Mouse (Mus musculus) T-helper 2 cell (primary cell): ENCODE results near the gene Clec4a3.
"Not testable (repeated sequence)": the region's sequence is repeated elsewhere in the genome, so short reads cannot be mapped to it uniquely, and the experiment has no call there.

Source experiments
- in situ Hi-C: fragments of 300-600 bp; cut with MboI, MseI; formaldehyde crosslinking; loops from one replicate; pipeline ENCODE4 v1.15.1; 2025; ENCODE audit warnings: high pct_unique_total_duplicates

The Clec4a3 gene

DNA sequence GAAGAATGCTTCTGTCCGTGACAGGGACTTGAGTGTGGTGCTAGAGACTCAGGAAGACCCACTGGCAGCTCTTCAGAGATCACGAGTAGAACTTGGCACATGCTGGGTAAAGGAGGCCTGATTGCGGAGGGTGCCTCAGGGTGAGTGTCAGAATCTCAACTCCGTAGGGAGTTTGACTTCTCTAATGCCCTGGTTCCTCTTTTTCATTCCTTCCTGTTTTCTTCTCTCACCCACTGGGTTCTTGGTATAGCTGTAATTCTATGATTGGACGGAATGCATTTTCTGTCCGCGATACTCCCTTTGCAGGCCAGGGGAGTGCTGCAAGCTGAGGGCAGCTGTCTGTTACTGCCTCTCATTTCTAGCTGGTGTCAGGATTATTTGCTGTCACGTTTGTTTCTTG is at the start of gene Clec4a3:
Gene Clec4a3 (plus strand): TSS at position 115 of the 400 bp plus-strand sequence.
- in situ Hi-C loops = no loop called here

DNA sequence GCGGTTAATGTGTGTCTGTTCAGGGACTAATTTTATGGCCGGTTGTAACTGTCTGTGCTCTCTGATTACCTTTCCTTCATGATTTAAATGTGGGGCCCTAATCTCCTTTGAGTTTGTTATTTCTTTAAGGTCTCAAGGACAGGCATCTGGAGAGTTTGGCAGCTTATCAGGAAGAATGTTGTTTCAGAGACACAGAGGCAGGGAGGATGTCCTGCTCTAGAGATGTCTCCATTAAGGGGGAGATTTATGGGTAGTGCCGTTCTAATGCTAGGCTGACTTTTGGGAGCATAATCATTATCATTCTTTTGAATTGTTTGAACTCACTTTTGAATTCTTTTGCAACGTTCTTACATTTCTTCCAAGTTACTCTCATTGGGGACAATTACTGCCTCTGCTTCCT is 32.4 kb upstream of the Clec4a3 start:
- in situ Hi-C loops = no loop called here

DNA sequence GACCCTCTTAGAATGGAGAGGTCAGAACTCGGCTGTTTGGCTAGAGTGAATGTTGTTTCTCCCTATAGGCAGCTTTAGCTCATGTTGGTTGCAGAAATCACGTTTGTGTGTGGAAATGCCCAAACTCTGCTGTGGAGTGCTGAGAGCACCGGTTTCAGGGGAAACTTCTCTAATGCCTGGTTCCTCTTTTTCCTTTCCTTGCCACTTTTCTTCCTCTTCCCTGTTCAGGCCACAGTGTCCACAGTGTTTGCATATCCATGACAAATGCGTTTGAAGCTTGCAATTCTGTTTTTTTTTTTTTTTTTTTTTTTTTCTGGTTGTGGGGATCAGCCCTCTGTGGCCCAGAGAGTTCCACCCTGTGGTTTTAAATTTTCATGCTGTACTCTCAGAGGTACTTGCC is 30.9 kb upstream of the Clec4a3 start, which contains the start of gene Clec4a1:
Gene Clec4a1 (plus strand): TSS at position 398 of the 400 bp plus-strand sequence.
- in situ Hi-C loops = no loop called here

DNA sequence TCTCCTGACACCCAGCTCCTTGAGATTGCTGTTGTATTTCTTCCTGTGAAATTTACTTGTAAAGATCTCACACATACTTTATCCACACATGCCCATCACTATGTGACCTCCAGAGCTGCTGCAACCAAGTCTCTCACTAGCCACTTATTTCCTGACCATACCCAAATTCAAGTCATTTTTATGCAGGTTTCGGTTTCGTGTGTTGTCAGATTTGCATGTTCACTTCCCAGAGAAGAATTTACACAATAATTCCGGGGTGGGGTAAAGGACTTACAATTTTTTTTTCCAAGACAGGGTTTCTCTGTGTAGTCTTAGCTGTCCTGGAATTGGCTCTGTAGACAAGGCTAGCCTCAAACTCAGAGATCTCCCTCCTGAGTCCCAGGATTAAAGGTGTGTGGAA is 17.5 kb upstream of the Clec4a3 start:
- in situ Hi-C loops = no loop called here

- in situ Hi-C loops = no loop called here
Measured at GRCm38 (mm10) chr6:122939618-122940017, 12.7 kb upstream of the Clec4a3 start.

DNA sequence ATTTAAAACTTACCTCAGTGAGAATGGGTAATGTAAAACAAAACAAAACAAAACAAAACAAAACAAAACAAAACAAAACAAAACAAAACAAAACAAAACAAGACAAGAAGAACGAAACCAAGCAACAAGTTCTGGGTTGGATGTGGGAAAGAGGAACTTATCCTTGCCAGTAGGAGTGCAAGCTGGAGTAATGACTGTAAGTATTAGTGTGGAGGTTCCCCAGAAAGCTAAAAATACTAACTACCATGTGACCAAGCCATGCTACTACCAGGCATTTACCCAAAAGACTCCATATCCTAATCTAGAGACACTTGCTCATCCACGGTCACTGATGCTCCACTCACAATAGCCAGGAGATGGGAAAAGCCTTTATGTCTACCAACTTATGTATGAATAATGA is 5.6 kb upstream of the Clec4a3 start:
- in situ Hi-C loops = no loop called here

GRCm38 (mm10) chr6:122964562-122964961 is 12.2 kb downstream of the Clec4a3 start:
- in situ Hi-C loops = no loop called here

DNA sequence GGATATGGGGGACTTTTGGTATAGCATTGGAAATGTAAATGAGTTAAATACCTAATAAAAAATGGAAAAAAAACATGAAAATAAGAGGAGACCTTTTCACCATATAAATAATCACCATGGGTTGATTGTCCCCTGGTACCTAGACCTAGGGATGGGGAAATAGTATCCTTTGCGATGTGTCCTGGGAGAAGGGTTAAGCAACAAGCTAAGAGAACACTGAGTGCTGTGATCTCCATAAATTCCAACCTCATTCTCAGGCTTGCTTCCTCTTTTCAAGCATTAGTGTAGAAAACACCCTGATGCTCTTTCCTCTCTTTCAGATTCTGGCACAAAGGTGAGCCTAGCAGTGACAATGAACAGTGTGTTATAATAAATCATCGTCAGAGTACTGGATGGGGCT is 16.7 kb downstream of the Clec4a3 start:
- in situ Hi-C loops = no loop called here

DNA sequence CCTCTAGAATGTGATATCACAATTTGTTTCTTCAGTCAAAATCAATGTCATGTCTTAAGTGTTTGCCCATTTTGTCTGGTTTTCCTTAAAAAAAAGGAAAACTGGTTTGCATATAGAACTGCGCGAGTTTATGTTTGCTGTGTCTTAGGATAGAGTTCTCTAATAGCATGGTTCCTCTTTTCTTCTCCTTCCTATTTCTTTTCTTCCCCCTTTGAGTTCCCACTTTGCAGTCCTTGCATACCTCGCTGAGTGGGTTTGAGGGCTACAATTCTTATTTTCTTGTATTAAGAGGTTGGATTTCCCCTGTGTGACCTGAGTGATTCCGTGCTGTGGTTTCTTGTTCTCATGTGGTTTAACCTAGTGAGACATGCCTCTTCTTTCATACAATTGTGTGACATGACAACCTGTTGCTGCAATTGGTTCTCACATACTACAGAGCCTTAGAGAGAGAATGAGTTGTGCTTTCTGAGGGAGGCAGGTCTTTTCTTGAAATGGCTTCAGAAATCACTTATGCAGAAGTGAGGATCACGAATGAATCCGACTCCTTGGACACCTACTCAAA is 37.6 kb downstream of the Clec4a3 start, which contains the start of gene Clec4a4:
Gene Clec4a4 (plus strand): TSS at position 492 of the 562 bp plus-strand sequence.
- in situ Hi-C loops = no loop called here

GRCm38 (mm10) chr6:123004696-123005095 is 52.4 kb downstream of the Clec4a3 start:
- in situ Hi-C loops = not testable (repeated sequence)

DNA sequence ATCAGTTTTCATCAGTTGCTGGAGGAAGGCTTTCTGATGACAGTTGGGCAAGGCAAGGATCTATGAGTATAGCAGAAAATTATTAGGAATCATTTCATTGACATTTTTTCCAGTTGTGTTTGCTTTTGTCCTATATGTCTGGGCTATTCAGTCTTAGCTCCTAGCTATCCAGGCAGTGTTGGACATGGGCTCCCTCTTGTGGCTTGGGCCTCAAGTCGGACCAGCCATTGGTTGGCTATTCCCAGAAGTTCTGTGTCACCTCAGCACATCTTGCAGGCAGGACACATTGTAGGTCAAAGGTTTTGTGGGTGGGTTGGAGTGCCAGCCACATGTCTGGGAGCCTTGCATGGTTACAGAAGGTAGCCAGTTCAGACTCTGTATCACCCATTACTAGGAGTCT is 53.3 kb downstream of the Clec4a3 start:
- in situ Hi-C loops = no loop called here
